Mouse (Mus musculus) olfactory bulb, adult 2 months (tissue): ENCODE results near the gene Rab5if. TPM values are rescaled to one million over a fixed set of nuclear protein-coding genes. Genes with fewer than 3 reads are reported as not detected.
A peak's percentile ranks its signal among the peaks of the same experiment; 100 is the strongest.

Experiments
- H3K27ac ChIP-seq: fragments of 200-500 bp; 2 replicates; pipeline ENCODE4 v1.5.1; 2012; ENCODE audit warnings: low read depth, low read length; ENCODE audit not compliant: insufficient read depth
- H3K4me1 ChIP-seq: fragments of 200-500 bp; 2 replicates; pipeline ENCODE4 v1.6.1; 2012; ENCODE audit warnings: low read length; ENCODE audit not compliant: control insufficient read depth, insufficient read depth
- H3K4me3 ChIP-seq: fragments of 200-500 bp; 2 replicates; pipeline ENCODE4 v1.5.1; 2012; ENCODE audit warnings: mild to moderate bottlenecking, low read depth, low read length, moderate library complexity; ENCODE audit not compliant: insufficient read depth
- CTCF ChIP-seq: fragments of 200-500 bp; IDR thresholded peaks from 2 replicates; pipeline ENCODE4 v1.5.1; 2012; ENCODE audit warnings: low read depth, mild to moderate bottlenecking, low read length, moderate library complexity; ENCODE audit not compliant: insufficient read depth
- POLR2A ChIP-seq: fragments of 200-500 bp; IDR thresholded peaks from 2 replicates; pipeline ENCODE4 v1.6.1; 2012; ENCODE audit warnings: mild to moderate bottlenecking, low read depth, low read length, moderate library complexity; ENCODE audit not compliant: insufficient read depth
- WGBS: fragments of 180-500 bp; shearing (Covaris S2); methylation state at CpG from one replicate; pipeline ENCODE4 v1.1.7; 2018; 5-methylcytosine and 5-hydroxymethylcytosine counted together
- polyA plus RNA-seq: library from polyadenylated mRNA; stranded (reverse); fragments of >200 nt; gene quantifications from 2 replicates; pipeline ENCODE4 v1.2.4, GENCODE M21; 2012; ENCODE audit warnings: low replicate concordance; ENCODE audit not compliant: missing spikeins, insufficient read depth, insufficient read length

Rab5if gene
- polyA plus RNA-seq, 1 experiment: not detected

- no peak for TF ChIP-seq POLR2A
- no peak for TF ChIP-seq CTCF
- peaks cover 35% of the 10 kb centered on the region for H3K4me1 ChIP-seq
- H3K27ac ChIP-seq: no peak overlapping the region
- under 1% methylated on average over 75 of the region's 79 CpGs for WGBS
- peak overlapping the region; percentile 45 for H3K4me3 ChIP-seq
Observed at GRCm38 (mm10) chr2:156840301-156841027, 22.5 kb upstream of the Rab5if start.

GRCm38 (mm10) chr2:156841028-156841840 is 21.7 kb upstream of the Rab5if start:
- no peak for TF ChIP-seq CTCF
- no peak for TF ChIP-seq POLR2A
- Histone ChIP-seq H3K4me3 (peak overlapping the region; percentile 45), H3K27ac (no peak overlapping the region), H3K4me1 (peaks cover 35% of the 10 kb centered on the region)
- 2% methylated on average over 41 of the region's 42 CpGs for WGBS

- H3K27ac ChIP-seq: no peak overlapping the region
- WGBS: 25% methylated on average over 20 of the region's 20 CpGs
- TF ChIP-seq POLR2A (no peak), CTCF (no peak)
- H3K4me3 ChIP-seq: no peak overlapping the region
- peaks cover 35% of the 10 kb centered on the region for H3K4me1 ChIP-seq
Observed at GRCm38 (mm10) chr2:156841841-156842706, 20.9 kb upstream of the Rab5if start.

- no peak overlapping the region for H3K4me3 ChIP-seq
- H3K4me1 ChIP-seq: peaks cover 35% of the 10 kb centered on the region
- 48% methylated on average over 11 of the region's 11 CpGs for WGBS
- TF ChIP-seq CTCF (no peak), POLR2A (no peak)
- H3K27ac ChIP-seq: no peak overlapping the region
Observed at GRCm38 (mm10) chr2:156842711-156843110, 20.2 kb upstream of the Rab5if start.

- no peak for TF ChIP-seq CTCF
- no peak for TF ChIP-seq POLR2A
- no peak overlapping the region for H3K27ac ChIP-seq
- 80% methylated on average over 10 of the region's 10 CpGs for WGBS
- no peak overlapping the region for H3K4me3 ChIP-seq
- H3K4me1 ChIP-seq: peaks cover 35% of the 10 kb centered on the region
Observed at GRCm38 (mm10) chr2:156843331-156843730, 19.6 kb upstream of the Rab5if start.

GRCm38 (mm10) chr2:156844715-156845114 is 18.2 kb upstream of the Rab5if start:
- no peak overlapping the region for H3K27ac ChIP-seq
- H3K4me1 ChIP-seq: peaks cover 33% of the 10 kb centered on the region
- 70% methylated on average over 10 of the region's 10 CpGs for WGBS
- no peak overlapping the region for H3K4me3 ChIP-seq
- TF ChIP-seq POLR2A (no peak), CTCF (no peak)

GRCm38 (mm10) chr2:156847653-156848052 is 15.3 kb upstream of the Rab5if start:
- 66% methylated on average over 6 of the region's 6 CpGs for WGBS
- TF ChIP-seq POLR2A: no peak
- no peak for TF ChIP-seq CTCF
- Histone ChIP-seq H3K4me3 (no peak overlapping the region), H3K4me1 (peaks cover 4% of the 10 kb centered on the region; the same call in 1 of the 2 replicates), H3K27ac (no peak overlapping the region)

- Histone ChIP-seq H3K4me3 (no peak overlapping the region), H3K27ac (no peak overlapping the region), H3K4me1 (peaks cover 3% of the 10 kb centered on the region; the same call in 1 of the 2 replicates)
- TF ChIP-seq POLR2A (no peak), CTCF (no peak)
- WGBS: 67% methylated on average over 6 of the region's 6 CpGs
Observed at GRCm38 (mm10) chr2:156848526-156849182, 14.3 kb upstream of the Rab5if start.
